23 mouse cellular contexts compared by ENCODE assay signal in genomic region chr5:111505824-111506223, GRCm38 (mm10).
DNase-seq lines count a peak whose midpoint lies in the region; ATAC-seq and TF ChIP-seq lines count a peak whose summit lies in the region.
"Had no signal": no experiment of that assay in that cellular context is flagged by ENCODE, and none has a peak within 500 bp of the region (broad histone marks: within the 10 kb centered on the region; RNA-seq: fewer than 3 reads in every experiment).

No protein-coding gene starts in this region.

- TF ChIP-seq POLR2A in thymus, adult 2 months (IDR thresholded peaks at IDR 0.05; ENCODE audit: control insufficient read depth, extremely low read depth, insufficient read depth, low read length, poor library complexity), result no peak

- H3K36me3 ChIP-seq in heart, embryonic 10.5 days, result no peaks in the 10 kb centered on the region
- H3K36me3 ChIP-seq in liver, postnatal 0 days (replicated peaks; ENCODE audit: insufficient read depth, low read length), result no peaks in the 10 kb centered on the region
- no peaks in the 10 kb centered on the region for H3K36me3 ChIP-seq in liver, embryonic 12.5 days
- no peaks in the 10 kb centered on the region for H3K36me3 ChIP-seq in thymus, adult 2 months (ENCODE audit: control insufficient read depth, insufficient read depth, low read length)
- no peaks in the 10 kb centered on the region for H3K36me3 ChIP-seq in intestine, embryonic 15.5 days
- H3K36me3 ChIP-seq: embryonic facial prominence, embryonic 13.5 days; forebrain, embryonic 12.5 days; heart, embryonic 13.5 days; limb, embryonic 10.5 days; limb, embryonic 15.5 days; neural tube, embryonic 12.5 days had no signal

- peaks cover 50% of the 10 kb centered on the region for H3K4me1 ChIP-seq in heart, embryonic 10.5 days
- H3K4me1 ChIP-seq in liver, postnatal 0 days (ENCODE audit: insufficient read depth), result peaks cover 60% of the 10 kb centered on the region
- peaks cover 53% of the 10 kb centered on the region for H3K4me1 ChIP-seq in liver, embryonic 12.5 days
- peaks cover 61% of the 10 kb centered on the region for H3K4me1 ChIP-seq in thymus, adult 2 months (replicated peaks; ENCODE audit: control insufficient read depth, insufficient read depth, low read length)
- H3K4me1 ChIP-seq in intestine, embryonic 15.5 days (replicated peaks), result peaks cover 26% of the 10 kb centered on the region

- no peaks in the 10 kb centered on the region for H3K9me3 ChIP-seq in heart, embryonic 10.5 days
- no peaks in the 10 kb centered on the region for H3K9me3 ChIP-seq in liver, postnatal 0 days (ENCODE audit: low read length)
- H3K9me3 ChIP-seq in liver, embryonic 12.5 days (replicated peaks), result no peaks in the 10 kb centered on the region
- H3K9me3 ChIP-seq in intestine, embryonic 15.5 days, result no peaks in the 10 kb centered on the region
- H3K9me3 ChIP-seq: embryonic facial prominence, embryonic 13.5 days; forebrain, embryonic 12.5 days; heart, embryonic 13.5 days; limb, embryonic 10.5 days; limb, embryonic 15.5 days; neural tube, embryonic 12.5 days had no signal

- no peak for TF ChIP-seq CTCF in liver, postnatal 0 days (IDR thresholded peaks at IDR 0.05; ENCODE audit: low read depth)
- TF ChIP-seq CTCF in thymus, adult 2 months (IDR thresholded peaks at IDR 0.05; ENCODE audit: borderline replicate concordance, control insufficient read depth, extremely low read depth, insufficient read depth, low read length, poor library complexity), result no peak

- no peak for TF ChIP-seq EP300 in liver, postnatal 0 days (IDR thresholded peaks at IDR 0.05; ENCODE audit: low read depth)

- H3K4me3 ChIP-seq in heart, embryonic 10.5 days, result no peak overlapping the region
- no peak overlapping the region for H3K4me3 ChIP-seq in liver, postnatal 0 days (ENCODE audit: low read depth, low read length)
- H3K4me3 ChIP-seq in liver, embryonic 12.5 days, result no peak overlapping the region
- H3K4me3 ChIP-seq in thymus, adult 2 months (ENCODE audit: control insufficient read depth, insufficient read depth, low read length), result no peak overlapping the region
- no peak overlapping the region for H3K4me3 ChIP-seq in intestine, embryonic 15.5 days (replicated peaks)
- H3K4me3 ChIP-seq: embryonic facial prominence, embryonic 13.5 days; forebrain, embryonic 12.5 days; heart, embryonic 13.5 days; limb, embryonic 10.5 days; limb, embryonic 15.5 days; neural tube, embryonic 12.5 days had no signal

- H3K9ac ChIP-seq in liver, postnatal 0 days (replicated peaks), result no peak overlapping the region
- no peak overlapping the region for H3K9ac ChIP-seq in liver, embryonic 12.5 days
- no peak overlapping the region for H3K9ac ChIP-seq in intestine, embryonic 15.5 days
- H3K9ac ChIP-seq: embryonic facial prominence, embryonic 13.5 days; forebrain, embryonic 12.5 days; forebrain, postnatal 0 days; limb, embryonic 15.5 days; neural tube, embryonic 12.5 days had no signal

- no peak for DNase-seq in heart, embryonic 10.5 days (ENCODE audit: low spot score)
- DNase-seq in heart, adult 8-10 months (ENCODE audit: low spot score), result no peak
- no peak for DNase-seq in liver, postnatal 0 days
- peak; percentile 41 for DNase-seq in thymus, adult 2 months
- DNase-seq in thymus, postnatal 36 days, result peak; percentile 35 to 62
- no peak for DNase-seq in adrenal gland, postnatal 4 days (ENCODE audit: low spot score in 2 of 2)
- DNase-seq: adrenal gland, adult 8-10 months; cerebellum, adult 11-12 months; forebrain, postnatal 0 days; gastrocnemius, postnatal 14 days; layer of hippocampus, postnatal 36 days; right cerebral cortex, postnatal 4 days had no signal

- H3K4me2 ChIP-seq in liver, postnatal 0 days (ENCODE audit: low read depth, low read length), result 0 out of 2 replicates have a peak overlapping the region, but pooled peaks have one; percentile 53
- H3K4me2 ChIP-seq in liver, embryonic 12.5 days, result no peak overlapping the region
- H3K4me2 ChIP-seq in intestine, embryonic 15.5 days (replicated peaks), result no peak overlapping the region
- H3K4me2 ChIP-seq: embryonic facial prominence, embryonic 13.5 days; forebrain, embryonic 12.5 days; limb, embryonic 15.5 days; neural tube, embryonic 12.5 days had no signal

- WGBS in heart, embryonic 10.5 days, result 84% methylated on average over 6 of the region's 6 CpGs
- WGBS in liver, postnatal 0 days (ENCODE audit: insufficient replicate concordance), result 65% methylated on average over 6 of the region's 6 CpGs
- WGBS in liver, embryonic 12.5 days (ENCODE audit: insufficient replicate concordance), result 72% methylated on average over 6 of the region's 6 CpGs
- WGBS in thymus, adult 2 months, result 56% methylated on average over 6 of the region's 6 CpGs
- 89% methylated on average over 6 of the region's 6 CpGs for WGBS in intestine, embryonic 15.5 days

- ATAC-seq in liver, postnatal 0 days, result no peak
- ATAC-seq in liver, embryonic 12.5 days, result no peak
- ATAC-seq in intestine, embryonic 15.5 days, result no peak
- ATAC-seq: forebrain, postnatal 0 days; hindbrain, postnatal 0 days; midbrain, embryonic 16.5 days had no signal

- H3K27me3 ChIP-seq in heart, embryonic 10.5 days (ENCODE audit: insufficient read depth, poor library complexity, severe bottlenecking), result peaks cover 23% of the 10 kb centered on the region
- H3K27me3 ChIP-seq in liver, postnatal 0 days (ENCODE audit: insufficient read depth, low read length), result no peaks in the 10 kb centered on the region
- peaks cover 7% of the 10 kb centered on the region; the same call in 1 of the 2 replicates for H3K27me3 ChIP-seq in liver, embryonic 12.5 days (replicated peaks)
- no peaks in the 10 kb centered on the region for H3K27me3 ChIP-seq in thymus, adult 2 months (ENCODE audit: control insufficient read depth, insufficient read depth, low read length)
- 0 out of 2 replicates have a peak, but pooled peaks cover 2% of the 10 kb centered on the region for H3K27me3 ChIP-seq in intestine, embryonic 15.5 days (replicated peaks)
- H3K27me3 ChIP-seq: CH12.LX; forebrain, embryonic 12.5 days had no signal

- H3K27ac ChIP-seq in heart, embryonic 10.5 days, result peak overlapping the region; percentile 79
- H3K27ac ChIP-seq in liver, postnatal 0 days (ENCODE audit: low read depth), result no peak overlapping the region
- no peak overlapping the region for H3K27ac ChIP-seq in liver, embryonic 12.5 days
- peak overlapping the region; percentile 64 for H3K27ac ChIP-seq in thymus, adult 2 months (ENCODE audit: control insufficient read depth, insufficient read depth, low read length)
- H3K27ac ChIP-seq in intestine, embryonic 15.5 days, result no peak overlapping the region
- H3K27ac ChIP-seq: embryonic facial prominence, embryonic 13.5 days; hindbrain, postnatal 0 days; neural tube, embryonic 12.5 days had no signal

Comparison
In these comparisons a context has a peak if more than half of its experiments do, and no peak if none do; other contexts are left out.
1. DNase-seq: peak in thymus, adult 2 months (single experiment) and thymus, postnatal 36 days (2 of 2); none in heart, embryonic 10.5 days (single experiment), heart, adult 8-10 months (single experiment), liver, postnatal 0 days (single experiment) and adrenal gland, postnatal 4 days (0 of 2).
2. H3K27ac ChIP-seq: peak in heart, embryonic 10.5 days (single experiment) and thymus, adult 2 months (single experiment); none in liver, postnatal 0 days (single experiment), liver, embryonic 12.5 days (single experiment) and intestine, embryonic 15.5 days (single experiment).